Mouse (Mus musculus) CH12.LX (cell line): Measurements from ENCODE around the gene Coa7. TPM values are rescaled to one million over a fixed set of nuclear protein-coding genes. Genes with fewer than 3 reads are reported as not detected.

Experiments
- DNase-seq: peaks from one replicate; pipeline ENCODE4 v3.0.0-alpha.2; 2013; ENCODE audit errors: extremely low read depth
- H3K27ac ChIP-seq: 2 replicates; pipeline ENCODE4 v1.5.1; 2012; ENCODE audit warnings: low read depth, mild to moderate bottlenecking, control low read depth, moderate library complexity; ENCODE audit not compliant: insufficient read depth
- H3K27me3 ChIP-seq: replicated peaks from 2 replicates; pipeline ENCODE3; 2012; ENCODE audit warnings: inconsistent platforms
- H3K36me3 ChIP-seq, 2 experiments: replicated peaks in 1 of 2; 2 replicates each; pipeline versions ENCODE3 to v1.6.1; 2012; ENCODE audit warnings: inconsistent platforms in 1 of 2, low read length in 1 of 2, mild to moderate bottlenecking in 1 of 2, mixed read lengths in 1 of 2, moderate library complexity in 1 of 2; ENCODE audit not compliant: control insufficient read depth in 1 of 2, insufficient read depth in 1 of 2
- H3K4me1 ChIP-seq, 2 experiments: 2 replicates each; pipeline ENCODE4 v1.6.1; 2012; ENCODE audit warnings: inconsistent platforms in 1 of 2, moderate library complexity in 1 of 2; ENCODE audit not compliant: insufficient read depth in 2 of 2, control insufficient read depth in 1 of 2
- H3K4me2 ChIP-seq: 2 replicates; pipeline ENCODE4 v1.6.1; 2012; ENCODE audit warnings: low read depth, mild to moderate bottlenecking, control low read depth; ENCODE audit not compliant: poor library complexity, insufficient read depth, severe bottlenecking
- H3K4me3 ChIP-seq, 3 experiments: fragments of 150-350 bp in 1 of 3; sonication (generic) in 1 of 3; replicated peaks in 1 of 3; 2 replicates each; pipeline versions ENCODE3 to v1.5.1; 2011 to 2012; ENCODE audit warnings: low read depth in 2 of 3, low read length in 2 of 3, mild to moderate bottlenecking in 2 of 3, moderate library complexity in 2 of 3, control low read depth in 1 of 3, improper control_type of control experiment in 1 of 3, inconsistent platforms in 1 of 3, mixed read lengths in 1 of 3; ENCODE audit not compliant: poor library complexity in 1 of 3
- H3K79me2 ChIP-seq: replicated peaks from 2 replicates; pipeline ENCODE4 v1.6.1; 2012; ENCODE audit warnings: mild to moderate bottlenecking, moderate library complexity; ENCODE audit not compliant: control insufficient read depth, poor library complexity, insufficient read depth, severe bottlenecking; ENCODE audit errors: extremely low read depth
- H3K9ac ChIP-seq: 2 replicates; pipeline ENCODE4 v1.6.1; 2012; ENCODE audit warnings: low read depth, mild to moderate bottlenecking, control low read depth, moderate library complexity; ENCODE audit not compliant: insufficient read depth
- H3K9me3 ChIP-seq: replicated peaks from 2 replicates; pipeline ENCODE3; 2012; ENCODE audit warnings: low read length, inconsistent platforms, mixed read lengths
- BHLHE40 ChIP-seq: IDR thresholded peaks from 2 replicates; pipeline ENCODE4 v1.6.1; 2011; ENCODE audit warnings: mild to moderate bottlenecking, low read depth, low read length, improper control_type of control experiment
- CHD1 ChIP-seq: IDR thresholded peaks from 2 replicates; pipeline ENCODE4 v1.6.1; 2012; ENCODE audit warnings: low read depth, low read length, improper control_type of control experiment, inconsistent platforms
- CHD2 ChIP-seq: IDR thresholded peaks from 2 replicates; pipeline ENCODE4 v1.6.1; 2011; ENCODE audit warnings: low read length, improper control_type of control experiment
- CTCF ChIP-seq, 2 experiments: IDR thresholded peaks in 1 of 2; conservative IDR thresholded peaks in 1 of 2; 2 replicates each; pipeline ENCODE4 v1.5.1; 2011 to 2012; ENCODE audit warnings: low read depth in 2 of 2, low read length in 2 of 2, improper control_type of control experiment in 1 of 2, inconsistent platforms in 1 of 2, mild to moderate bottlenecking in 1 of 2, moderate library complexity in 1 of 2
- E2F4 ChIP-seq: IDR thresholded peaks from 2 replicates; pipeline ENCODE4 v1.6.1; 2011; ENCODE audit warnings: low read depth, low read length, improper control_type of control experiment; ENCODE audit not compliant: insufficient replicate concordance
- EP300 ChIP-seq: IDR thresholded peaks from 2 replicates; pipeline ENCODE4 v1.6.1; 2011; ENCODE audit warnings: low read length, improper control_type of control experiment
- GABPA ChIP-seq: IDR thresholded peaks from 2 replicates; pipeline ENCODE4 v1.6.1; 2012; ENCODE audit warnings: low read depth, low read length, improper control_type of control experiment, inconsistent platforms; ENCODE audit not compliant: insufficient replicate concordance
- IRF4 ChIP-seq: IDR thresholded peaks from 2 replicates; pipeline ENCODE4 v1.6.1; 2014; ENCODE audit warnings: low read depth, mild to moderate bottlenecking, inconsistent platforms, low read length, improper control_type of control experiment
- JUN ChIP-seq: IDR thresholded peaks from 2 replicates; pipeline ENCODE4 v1.6.1; 2011; ENCODE audit warnings: low read depth, mild to moderate bottlenecking, low read length, improper control_type of control experiment, moderate library complexity; ENCODE audit not compliant: insufficient read depth
- JUND ChIP-seq: conservative IDR thresholded peaks from 2 replicates; pipeline ENCODE4 v1.6.1; 2011; ENCODE audit warnings: low read depth, low read length, improper control_type of control experiment
- KAT2A ChIP-seq: IDR thresholded peaks from 2 replicates; pipeline ENCODE4 v1.6.1; 2012; ENCODE audit warnings: low read length, improper control_type of control experiment, inconsistent platforms; ENCODE audit not compliant: insufficient replicate concordance
- MAZ ChIP-seq: IDR thresholded peaks from 2 replicates; pipeline ENCODE4 v1.6.1; 2012; ENCODE audit warnings: low read depth, mild to moderate bottlenecking, inconsistent platforms, low read length, improper control_type of control experiment, moderate library complexity
- MEF2A ChIP-seq: IDR thresholded peaks from 2 replicates; pipeline ENCODE4 v1.6.1; 2014; ENCODE audit warnings: low read depth, mild to moderate bottlenecking, inconsistent platforms, low read length, improper control_type of control experiment, borderline replicate concordance
- MXI1 ChIP-seq: IDR thresholded peaks from 2 replicates; pipeline ENCODE4 v1.6.1; 2011; ENCODE audit warnings: mild to moderate bottlenecking, low read depth, low read length, improper control_type of control experiment
- MYC ChIP-seq: IDR thresholded peaks from 2 replicates; pipeline ENCODE4 v1.6.1; 2011; ENCODE audit warnings: low read depth, mild to moderate bottlenecking, improper control_type of control experiment, low read length
- NELFE ChIP-seq: IDR thresholded peaks from 2 replicates; pipeline ENCODE4 v1.6.1; 2011; ENCODE audit warnings: low read depth, low read length, improper control_type of control experiment
- PAX5 ChIP-seq: IDR thresholded peaks from 2 replicates; pipeline ENCODE4 v1.6.1; 2012; ENCODE audit warnings: low read length, inconsistent platforms, mixed read lengths
- POLR2A ChIP-seq: IDR thresholded peaks from 2 replicates; pipeline ENCODE4 v1.6.1; 2011; ENCODE audit warnings: low read depth, mild to moderate bottlenecking, improper control_type of control experiment, low read length
- POLR2AphosphoS2 ChIP-seq: IDR thresholded peaks from 2 replicates; pipeline ENCODE4 v1.6.1; 2011; ENCODE audit warnings: low read depth, low read length, improper control_type of control experiment
- RAD21 ChIP-seq: IDR thresholded peaks from 2 replicates; pipeline ENCODE4 v1.6.1; 2011; ENCODE audit warnings: low read depth, mild to moderate bottlenecking, low read length, improper control_type of control experiment, moderate library complexity
- RCOR1 ChIP-seq: conservative IDR thresholded peaks from 2 replicates; pipeline ENCODE4 v1.6.1; 2012; ENCODE audit warnings: low read depth, mild to moderate bottlenecking, inconsistent platforms, low read length, improper control_type of control experiment
- SIN3A ChIP-seq: IDR thresholded peaks from 2 replicates; pipeline ENCODE4 v1.6.1; 2012; ENCODE audit warnings: low read length, improper control_type of control experiment, inconsistent platforms
- SMC3 ChIP-seq: IDR thresholded peaks from 2 replicates; pipeline ENCODE4 v1.6.1; 2011; ENCODE audit warnings: low read depth, low read length, improper control_type of control experiment
- TBP ChIP-seq: conservative IDR thresholded peaks from 2 replicates; pipeline ENCODE4 v1.6.1; 2011; ENCODE audit warnings: low read depth, low read length, improper control_type of control experiment
- TCF12 ChIP-seq: IDR thresholded peaks from 2 replicates; pipeline ENCODE4 v1.6.1; 2014; ENCODE audit warnings: low read depth, mild to moderate bottlenecking, inconsistent platforms, low read length, improper control_type of control experiment
- USF1 ChIP-seq: IDR thresholded peaks from 2 replicates; pipeline ENCODE4 v1.6.1; 2014; ENCODE audit warnings: low read depth, mild to moderate bottlenecking, inconsistent platforms, low read length, improper control_type of control experiment
- USF2 ChIP-seq: conservative IDR thresholded peaks from 2 replicates; pipeline ENCODE4 v1.6.1; 2011; ENCODE audit warnings: low read depth, low read length, improper control_type of control experiment
- ZC3H11A ChIP-seq: IDR thresholded peaks from 2 replicates; pipeline ENCODE4 v1.6.1; 2012; ENCODE audit warnings: low read depth, mild to moderate bottlenecking, inconsistent platforms, low read length, improper control_type of control experiment
- ZKSCAN1 ChIP-seq: IDR thresholded peaks from 2 replicates; pipeline ENCODE4 v1.6.1; 2012; ENCODE audit warnings: low read depth, inconsistent platforms, low read length, improper control_type of control experiment, borderline replicate concordance
- ZMIZ1 ChIP-seq: IDR thresholded peaks from 2 replicates; pipeline ENCODE4 v1.6.1; 2012; ENCODE audit warnings: low read depth, mild to moderate bottlenecking, inconsistent platforms, low read length, improper control_type of control experiment
- ZNF384 ChIP-seq: IDR thresholded peaks from 2 replicates; pipeline ENCODE4 v1.6.1; 2012; ENCODE audit warnings: low read depth, low read length, improper control_type of control experiment, inconsistent platforms
- dilution Hi-C: fragments of 300-500 bp; cut with MboI; formaldehyde crosslinking; loops from 2 replicates; pipeline ENCODE4 v1.14.3; 2020; ENCODE audit warnings: low sequenced_read_pairs; ENCODE audit not compliant: extremely low pct_unique_long_range_greater_than_20kb, extremely low pct_ligation_motif_present
- in situ Hi-C: fragments of 300-500 bp; cut with MboI; formaldehyde crosslinking; loops from 3 replicates; pipeline ENCODE4 v1.14.3; 2019; ENCODE audit warnings: low sequenced_read_pairs, low pct_ligation_motif_present, low pct_unique_long_range_greater_than_20kb, mixed read lengths
- polyA plus RNA-seq: library from polyadenylated mRNA; unstranded; fragments of >175 nt; gene quantifications from 2 replicates; pipeline ENCODE4 v1.2.1, GENCODE M21; 2012; ENCODE audit warnings: low read depth; ENCODE audit not compliant: insufficient read length
- total RNA-seq, 2 experiments: library from RNA; depleted of rRNA; stranded (reverse); fragments of 300-350 nt in 1 of 2; fragments of >200 nt in 1 of 2; gene quantifications; 2 replicates each; pipeline ENCODE4 v1.2.3; 2012 to 2014

Gene Coa7
- total and polyA plus RNA-seq, 3 experiments: 18.7 to 73.8 (median 24.2) TPM

DNA sequence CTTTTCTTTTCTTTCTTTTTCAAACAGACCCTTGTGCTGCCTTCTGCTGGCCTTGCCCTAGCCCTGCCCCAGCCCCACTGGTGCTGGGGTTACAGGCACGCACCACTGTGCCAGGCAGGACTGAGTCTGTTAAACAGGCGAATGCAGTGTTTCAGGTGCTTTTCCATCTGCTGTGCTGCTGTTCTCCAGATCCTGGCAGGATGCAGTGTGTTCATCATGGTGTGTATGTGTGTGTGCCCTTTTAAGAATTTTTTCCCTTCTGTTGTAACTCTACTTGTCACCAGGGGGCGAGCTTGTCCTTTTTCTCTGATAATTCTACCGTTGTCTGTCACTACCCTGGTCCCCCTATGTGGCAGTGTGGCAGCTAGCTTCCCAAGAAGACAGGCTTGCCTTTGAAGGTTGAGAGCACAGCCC, 11.3 kb downstream of the Coa7 start:
- no peak for TF ChIP-seq NELFE
- no peak for TF ChIP-seq JUN
- TF ChIP-seq MXI1: no peak
- TF ChIP-seq PAX5: no peak
- TF ChIP-seq CTCF (conservative IDR thresholded peaks at IDR 0.05 in 1 of 2, IDR thresholded peaks at IDR 0.05 in 1 of 2; ENCODE audit: low read depth in 2 of 2, low read length in 2 of 2): peak; percentile 64 to 91; a peak in 3 of 4 replicates
- 0 out of 2 replicates have a peak, but pooled peaks have one; percentile 9 for TF ChIP-seq BHLHE40
- TF ChIP-seq MYC: no peak
- peak; percentile 95 for TF ChIP-seq RAD21
- no peak for TF ChIP-seq TCF12
- TF ChIP-seq ZC3H11A: peak; percentile 75
- 0 out of 2 replicates have a peak, but pooled peaks have one; percentile 36 for TF ChIP-seq ZNF384
- peak; percentile 92 for TF ChIP-seq SMC3
- TF ChIP-seq EP300: no peak
- TF ChIP-seq CHD2: no peak
- peak; percentile 15; the same call in 1 of the 2 replicates for TF ChIP-seq IRF4
- no peak for TF ChIP-seq USF2
- no peak for TF ChIP-seq MAZ
- TF ChIP-seq SIN3A: 0 out of 2 replicates have a peak, but pooled peaks have one; percentile 33
- no peak for TF ChIP-seq TBP
- 0 out of 2 replicates have a peak, but pooled peaks have one; percentile 11 for TF ChIP-seq JUND
- no peak for TF ChIP-seq USF1
- no peak overlapping the region for H3K27ac ChIP-seq
- H3K4me3 ChIP-seq: no peak overlapping the region
- DNase-seq: peak; percentile 73
- in situ Hi-C loops: loop anchor here (25.0 kb wide), 1 partner anchor 223 kb away; no protein-coding TSS in a partner anchor
- H3K79me2 ChIP-seq: no peaks in the 10 kb centered on the region
- no peaks in the 10 kb centered on the region for H3K27me3 ChIP-seq
- H3K36me3 ChIP-seq: peaks cover 17 to 66% of the 10 kb centered on the region in 2 experiments
- no peak overlapping the region for H3K4me2 ChIP-seq
- no peak overlapping the region for H3K9ac ChIP-seq
- H3K9me3 ChIP-seq: no peaks in the 10 kb centered on the region
- dilution Hi-C loops: no loop called here
- H3K4me1 ChIP-seq: no peaks in the 10 kb centered on the region

DNA sequence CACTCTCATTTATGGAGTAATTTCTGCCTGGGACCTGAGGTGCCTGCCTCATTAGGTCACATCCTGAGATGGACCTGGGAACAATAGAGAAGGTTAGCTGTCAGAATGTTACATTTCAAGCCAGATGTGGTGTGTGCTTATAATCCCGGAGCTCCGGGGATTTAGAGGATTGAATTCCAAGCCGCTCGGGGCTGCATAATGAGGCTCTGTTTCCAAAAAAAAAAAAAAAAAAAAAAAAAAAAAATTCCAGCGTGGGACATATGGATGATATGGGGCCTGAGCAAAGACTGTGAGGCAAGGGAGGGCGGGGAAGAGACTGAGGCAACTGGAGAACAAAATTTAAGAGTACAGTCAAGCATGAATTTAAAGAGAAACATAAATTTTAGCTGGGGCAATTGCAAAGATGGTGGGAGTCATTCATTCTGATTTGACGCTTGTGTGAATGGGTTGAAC, 16.7 kb downstream of the Coa7 start:
- dilution Hi-C loops: no loop called here
- no peak overlapping the region for H3K4me2 ChIP-seq

More for the DNA sequence above, 16.7 kb downstream of the Coa7 start:
- H3K79me2 ChIP-seq: no peaks in the 10 kb centered on the region
- no peak overlapping the region for H3K4me3 ChIP-seq
- no peaks in the 10 kb centered on the region for H3K9me3 ChIP-seq
- H3K36me3 ChIP-seq: peaks cover 3 to 20% of the 10 kb centered on the region in 2 experiments
- H3K4me1 ChIP-seq: peaks cover 6 to 28% of the 10 kb centered on the region in 2 experiments
- TF ChIP-seq POLR2A (no peak), GABPA (no peak), CHD1 (no peak), USF2 (no peak), ZKSCAN1 (no peak), ZMIZ1 (no peak), MAZ (no peak), E2F4 (no peak), EP300 (no peak), POLR2AphosphoS2 (no peak), CTCF (conservative IDR thresholded peaks at IDR 0.05 in 1 of 2, IDR thresholded peaks at IDR 0.05 in 1 of 2; ENCODE audit: low read depth in 2 of 2, low read length in 2 of 2) (no peak), RCOR1 (no peak), MEF2A (no peak), PAX5 (no peak), KAT2A (no peak), BHLHE40 (no peak), CHD2 (no peak)
- in situ Hi-C loops: loop anchor here (25.0 kb wide), 1 partner anchor 218 kb away; no protein-coding TSS in a partner anchor
- H3K27me3 ChIP-seq: no peaks in the 10 kb centered on the region
- no peak for DNase-seq
- no peak overlapping the region for H3K9ac ChIP-seq
- H3K27ac ChIP-seq: no peak overlapping the region
